Mouse (Mus musculus) forebrain, embryonic 14.5 days (tissue): ENCODE data around the gene Eri3. TPM values are rescaled to one million over a fixed set of nuclear protein-coding genes. Genes with fewer than 3 reads are reported as not detected.

Source experiments
- ATAC-seq: fragments of 200-750 bp; cut with Nextera tagmentation; 2 replicates; pipeline ENCODE4 v1.8.0; 2017; ENCODE audit warnings: mild to moderate bottlenecking, moderate library complexity
- DNase-seq: peaks from one replicate; pipeline ENCODE4 v3.0.0-alpha.2; 2015; ENCODE audit warnings: low spot score
- H3K27ac ChIP-seq: fragments of 300-500 bp; sonication (generic); 2 replicates; pipeline ENCODE4 v1.5.1; 2014; ENCODE audit warnings: low read depth, mild to moderate bottlenecking, control low read depth, low read length, moderate library complexity
- H3K27me3 ChIP-seq: fragments of 300-500 bp; sonication (generic); replicated peaks from 2 replicates; pipeline ENCODE4 v1.6.1; 2014; ENCODE audit warnings: low read length, control low read depth, mixed read lengths; ENCODE audit not compliant: control insufficient read depth, insufficient read depth
- H3K36me3 ChIP-seq: fragments of 300-500 bp; sonication (generic); 2 replicates; pipeline ENCODE4 v1.6.1; 2014; ENCODE audit warnings: low read length, control low read depth; ENCODE audit not compliant: control insufficient read depth, insufficient read depth
- H3K4me1 ChIP-seq: fragments of 300-500 bp; sonication (generic); 2 replicates; pipeline ENCODE4 v1.6.1; 2014; ENCODE audit warnings: antibody characterized with exemption, low read length, control low read depth; ENCODE audit not compliant: control insufficient read depth, insufficient read depth
- H3K4me2 ChIP-seq: fragments of 300-500 bp; sonication (generic); 2 replicates; pipeline ENCODE4 v1.6.1; 2014; ENCODE audit warnings: mild to moderate bottlenecking, control low read depth, low read length
- H3K4me3 ChIP-seq: fragments of 300-500 bp; sonication (generic); 2 replicates; pipeline ENCODE4 v1.5.1; 2014; ENCODE audit warnings: low read depth, low read length, control low read depth
- H3K9ac ChIP-seq: fragments of 300-500 bp; sonication (generic); 2 replicates; pipeline ENCODE4 v1.6.1; 2014; ENCODE audit warnings: mild to moderate bottlenecking, low read length, control low read depth, moderate library complexity
- H3K9me3 ChIP-seq: fragments of 300-500 bp; sonication (generic); replicated peaks from 2 replicates; pipeline ENCODE4 v1.6.1; 2016; ENCODE audit warnings: low read length, control low read depth, mixed read lengths; ENCODE audit not compliant: control insufficient read depth
- WGBS: fragments of 180-500 bp; shearing (Covaris S2); extraction: QIAGEN DNeasy Blood & Tissue Kit; methylation state at CpG from one replicate; pipeline ENCODE4 v1.1.7; 2014; 5-methylcytosine and 5-hydroxymethylcytosine counted together
- polyA plus RNA-seq: library from polyadenylated mRNA; unstranded; fragments of >200 nt; fragmentation: Nextera tagmentation; extraction: Ambion mirVana; gene quantifications from 2 replicates; pipeline ENCODE4 v1.2.1, GENCODE M21; 2014

The Eri3 gene
- polyA plus RNA-seq, 1 experiment from 2014 or later: 225 TPM

- Histone ChIP-seq H3K36me3 (no peaks in the 10 kb centered on the region), H3K4me3 (no peak overlapping the region), H3K9ac (no peak overlapping the region), H3K9me3 (no peaks in the 10 kb centered on the region), H3K4me1 (peaks cover 52% of the 10 kb centered on the region), H3K27ac (peak overlapping the region; percentile 72), H3K4me2 (no peak overlapping the region), H3K27me3 (no peaks in the 10 kb centered on the region)
- ATAC-seq (no peak; the same call in 1 of the 2 replicates), DNase-seq (no peak)
- WGBS: 40% methylated on average over 9 of the region's 9 CpGs
Measured at GRCm38 (mm10) chr4:117654703-117655499, 104.7 kb downstream of the Eri3 start.

GRCm38 (mm10) chr4:117655500-117655863 is 105.3 kb downstream of the Eri3 start:
- DNase-seq (peak; percentile 42), ATAC-seq (no peak)
- Histone ChIP-seq H3K9me3 (no peaks in the 10 kb centered on the region), H3K4me1 (peaks cover 52% of the 10 kb centered on the region), H3K36me3 (no peaks in the 10 kb centered on the region), H3K4me3 (no peak overlapping the region), H3K9ac (no peak overlapping the region), H3K27me3 (no peaks in the 10 kb centered on the region), H3K4me2 (no peak overlapping the region), H3K27ac (peak overlapping the region; percentile 72)
- 46% methylated on average over 5 of the region's 5 CpGs for WGBS

- H3K4me1 ChIP-seq: peaks cover 50% of the 10 kb centered on the region
Measured at GRCm38 (mm10) chr4:117656961-117657360, 106.8 kb downstream of the Eri3 start.

GRCm38 (mm10) chr4:117657646-117658045 is 107.5 kb downstream of the Eri3 start:
- ATAC-seq (peak; percentile 63), DNase-seq (peak; percentile 84)
- 25% methylated on average over 4 of the region's 4 CpGs for WGBS
- no peaks in the 10 kb centered on the region for H3K27me3 ChIP-seq
- no peak overlapping the region for H3K9ac ChIP-seq
- H3K9me3 ChIP-seq: no peaks in the 10 kb centered on the region
- no peak overlapping the region for H3K4me2 ChIP-seq
- peak overlapping the region; percentile 82 for H3K27ac ChIP-seq
- no peaks in the 10 kb centered on the region for H3K36me3 ChIP-seq
- H3K4me1 ChIP-seq: peaks cover 47% of the 10 kb centered on the region
- no peak overlapping the region for H3K4me3 ChIP-seq

More at GRCm38 (mm10) chr4:117656961-117657360, 106.8 kb downstream of the Eri3 start:
- H3K4me3 ChIP-seq: no peak overlapping the region
- DNase-seq (peak; percentile 73), ATAC-seq (peak; percentile 32)
- no peaks in the 10 kb centered on the region for H3K36me3 ChIP-seq
- H3K27ac ChIP-seq: peak overlapping the region; percentile 82
- H3K27me3 ChIP-seq: no peaks in the 10 kb centered on the region
- no peaks in the 10 kb centered on the region for H3K9me3 ChIP-seq
- 10% methylated on average over 6 of the region's 6 CpGs for WGBS
- H3K9ac ChIP-seq: no peak overlapping the region
- H3K4me2 ChIP-seq: no peak overlapping the region

- Histone ChIP-seq H3K27me3 (no peaks in the 10 kb centered on the region), H3K9me3 (no peaks in the 10 kb centered on the region), H3K4me2 (no peak overlapping the region), H3K27ac (peak overlapping the region; percentile 15; the same call in 1 of the 2 replicates), H3K9ac (no peak overlapping the region), H3K4me3 (no peak overlapping the region), H3K4me1 (peaks cover 42% of the 10 kb centered on the region), H3K36me3 (no peaks in the 10 kb centered on the region)
- DNase-seq: no peak
- ATAC-seq: no peak
- 58% methylated on average over 14 of the region's 14 CpGs for WGBS
Measured at GRCm38 (mm10) chr4:117658582-117659444, 108.6 kb downstream of the Eri3 start.

- Histone ChIP-seq H3K4me1 (peaks cover 31% of the 10 kb centered on the region), H3K4me2 (no peak overlapping the region)
- ATAC-seq: no peak
Measured at GRCm38 (mm10) chr4:117660001-117660400, 109.8 kb downstream of the Eri3 start.

GRCm38 (mm10) chr4:117664411-117665137 is 114.4 kb downstream of the Eri3 start:
- no peak for DNase-seq
- Histone ChIP-seq H3K9me3 (no peaks in the 10 kb centered on the region), H3K27me3 (no peaks in the 10 kb centered on the region), H3K27ac (no peak overlapping the region), H3K36me3 (no peaks in the 10 kb centered on the region), H3K4me1 (peaks cover 8% of the 10 kb centered on the region; the same call in 1 of the 2 replicates), H3K9ac (no peak overlapping the region), H3K4me2 (no peak overlapping the region), H3K4me3 (no peak overlapping the region)
- no peak for ATAC-seq
- 82% methylated on average over 10 of the region's 10 CpGs for WGBS

More at GRCm38 (mm10) chr4:117660001-117660400, 109.8 kb downstream of the Eri3 start:
- H3K9ac ChIP-seq: no peak overlapping the region
- no peaks in the 10 kb centered on the region for H3K27me3 ChIP-seq
- 93% methylated on average over 5 of the region's 5 CpGs for WGBS
- H3K4me3 ChIP-seq: no peak overlapping the region
- H3K9me3 ChIP-seq: no peaks in the 10 kb centered on the region
- H3K27ac ChIP-seq: no peak overlapping the region
- no peak for DNase-seq
- H3K36me3 ChIP-seq: no peaks in the 10 kb centered on the region

GRCm38 (mm10) chr4:117665531-117665930 is 115.4 kb downstream of the Eri3 start:
- Histone ChIP-seq H3K9me3 (no peaks in the 10 kb centered on the region), H3K27ac (no peak overlapping the region), H3K4me3 (no peak overlapping the region), H3K4me2 (no peak overlapping the region), H3K27me3 (no peaks in the 10 kb centered on the region), H3K9ac (no peak overlapping the region), H3K36me3 (no peaks in the 10 kb centered on the region), H3K4me1 (peaks cover 8% of the 10 kb centered on the region; the same call in 1 of the 2 replicates)
- 41% methylated on average over 7 of the region's 7 CpGs for WGBS
- peak; percentile 54 for ATAC-seq
- DNase-seq: peak; percentile 57
